Mouse (Mus musculus) liver, adult 2 months (tissue): ENCODE results near the gene Rfc2.

ENCODE experiments used
- CTCF ChIP-seq: fragments of 200-500 bp; IDR thresholded peaks from 2 replicates; pipeline ENCODE4 v1.5.1; 2011; ENCODE audit warnings: low read depth, low read length, control low read depth
- POLR2A ChIP-seq: fragments of 200-500 bp; IDR thresholded peaks from 2 replicates; pipeline ENCODE4 v1.6.1; 2011; ENCODE audit warnings: low read length, control low read depth; ENCODE audit not compliant: insufficient read depth; ENCODE audit errors: extremely low read depth

GRCm38 (mm10) chr5:134646461-134646860 lies 65.3 kb downstream of the Rfc2 start:
- TF ChIP-seq POLR2A = no peak
- TF ChIP-seq CTCF = no peak
